Mouse (Mus musculus): ENCODE measurements at regions not wholly inside any gene's neighbourhood (a gene's known extent, or its start where the extent isn't known, plus 50 kb on each side); places are given as distances from the start of the nearest gene placed in this dataset.

DNA sequence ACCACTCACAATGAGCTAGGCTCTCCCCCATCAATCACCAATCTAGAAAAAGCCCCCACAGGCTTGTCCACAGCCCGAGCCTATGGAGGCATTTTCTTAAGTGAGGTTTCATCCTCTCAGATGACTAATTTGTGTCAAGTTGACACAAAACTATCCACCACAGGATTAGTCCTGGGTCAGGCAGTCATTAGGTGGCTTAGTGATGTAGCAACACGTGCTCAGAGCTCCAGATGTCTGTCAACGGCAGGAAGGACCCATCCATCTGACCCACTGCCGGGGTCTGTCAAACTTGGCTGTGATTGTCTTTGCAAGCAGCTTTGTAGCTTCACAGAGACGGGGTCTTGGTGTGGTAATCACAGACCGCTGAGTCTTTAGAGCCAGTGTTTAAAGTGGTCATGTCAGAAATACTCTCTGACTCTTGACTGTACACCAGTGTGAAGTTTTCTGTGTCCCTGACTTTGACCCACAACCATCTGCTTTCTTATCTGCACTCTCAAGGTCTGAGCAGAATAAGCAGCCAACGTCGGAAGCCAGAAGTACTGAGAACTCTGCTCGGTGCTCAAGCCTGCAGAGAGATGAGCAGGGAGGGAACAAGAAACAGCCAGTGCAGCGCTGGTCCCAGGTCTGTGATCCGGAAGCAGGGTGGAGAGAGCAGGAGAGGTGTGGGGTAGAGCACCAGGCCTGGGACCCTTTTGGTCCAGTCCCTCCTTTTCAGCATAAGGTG is 131.6 kb upstream of the Nfe2l3 start:
- ATAC-seq = no peak

DNA sequence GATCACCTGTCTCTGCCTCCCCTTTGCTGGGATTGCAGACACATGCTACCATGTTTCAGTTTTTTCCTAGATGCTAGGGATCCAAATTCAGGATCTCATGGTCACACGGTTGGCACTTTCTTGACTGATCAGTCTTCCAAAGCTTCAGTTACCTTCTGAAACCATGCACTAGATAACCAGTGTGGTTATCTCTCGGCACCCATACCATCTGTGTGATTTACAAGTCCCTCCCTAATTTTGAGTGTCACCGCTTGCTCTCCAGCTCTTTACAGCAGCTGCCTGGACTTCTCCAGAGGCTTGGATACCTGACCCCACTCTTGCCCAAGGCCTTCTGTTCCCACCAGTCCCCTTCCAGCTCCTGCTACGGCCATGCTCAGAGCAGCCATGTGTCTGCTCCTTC is 130.6 kb upstream of the Nfe2l3 start:
- no peak for ATAC-seq

DNA sequence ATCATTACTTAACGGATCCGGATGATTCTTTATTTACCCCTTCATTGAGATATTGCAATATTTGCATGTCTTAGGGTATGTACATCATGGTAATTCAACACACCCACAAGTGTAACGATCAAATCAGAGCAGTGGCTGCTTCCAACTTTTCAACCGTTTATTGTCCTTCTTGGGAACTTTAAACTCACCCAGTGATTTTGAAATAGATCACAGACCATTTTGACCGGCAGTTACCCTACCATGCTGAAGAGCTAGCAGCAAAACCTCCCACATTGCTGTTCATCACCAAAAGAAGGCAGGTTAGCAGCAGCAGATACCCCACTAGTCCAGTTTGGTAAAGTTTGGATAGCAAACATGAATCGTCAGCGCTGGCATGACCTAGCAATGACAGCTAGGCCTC is 130.2 kb upstream of the Nfe2l3 start:
- ATAC-seq = no peak

DNA sequence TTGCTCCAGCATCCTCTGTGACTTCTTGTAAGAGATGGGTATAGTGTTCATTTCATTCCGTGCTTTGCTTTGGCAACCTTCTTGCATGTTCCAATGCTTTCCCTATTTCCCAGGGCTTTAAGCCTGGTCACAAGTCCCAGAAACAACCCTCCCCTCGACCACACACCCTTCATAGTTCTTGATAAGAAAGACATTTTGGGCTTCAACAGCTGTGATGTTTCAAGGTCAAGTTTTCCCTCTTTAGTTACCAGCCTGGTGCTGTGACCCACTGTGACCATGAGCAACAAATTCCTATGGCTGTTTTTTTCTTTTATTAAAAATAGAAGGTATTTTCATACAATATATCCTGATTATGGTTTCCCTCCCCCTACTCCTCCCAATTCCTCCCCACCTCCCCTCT is 114.1 kb upstream of the Nfe2l3 start:
- no peak for ATAC-seq

DNA sequence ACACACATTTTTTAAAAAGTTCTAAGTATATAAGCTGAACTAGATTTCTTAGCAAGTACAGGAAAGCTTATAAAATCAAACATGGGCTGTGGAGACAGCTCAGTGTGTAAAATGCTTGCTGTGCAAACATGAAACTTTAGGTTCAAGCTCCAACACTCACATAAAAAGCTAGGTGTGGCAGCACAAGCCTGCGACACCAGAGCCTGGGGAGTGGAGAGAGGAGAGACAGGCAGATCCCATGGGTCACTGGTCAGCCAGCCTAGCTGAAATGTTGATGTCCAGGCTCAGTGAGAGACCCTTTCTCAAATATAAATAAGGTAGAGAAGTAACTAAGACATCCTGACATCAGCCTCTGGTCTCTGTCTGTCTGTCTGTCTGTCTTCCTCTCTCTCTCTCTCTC is 112.5 kb upstream of the Nfe2l3 start:
- no peak for ATAC-seq

DNA sequence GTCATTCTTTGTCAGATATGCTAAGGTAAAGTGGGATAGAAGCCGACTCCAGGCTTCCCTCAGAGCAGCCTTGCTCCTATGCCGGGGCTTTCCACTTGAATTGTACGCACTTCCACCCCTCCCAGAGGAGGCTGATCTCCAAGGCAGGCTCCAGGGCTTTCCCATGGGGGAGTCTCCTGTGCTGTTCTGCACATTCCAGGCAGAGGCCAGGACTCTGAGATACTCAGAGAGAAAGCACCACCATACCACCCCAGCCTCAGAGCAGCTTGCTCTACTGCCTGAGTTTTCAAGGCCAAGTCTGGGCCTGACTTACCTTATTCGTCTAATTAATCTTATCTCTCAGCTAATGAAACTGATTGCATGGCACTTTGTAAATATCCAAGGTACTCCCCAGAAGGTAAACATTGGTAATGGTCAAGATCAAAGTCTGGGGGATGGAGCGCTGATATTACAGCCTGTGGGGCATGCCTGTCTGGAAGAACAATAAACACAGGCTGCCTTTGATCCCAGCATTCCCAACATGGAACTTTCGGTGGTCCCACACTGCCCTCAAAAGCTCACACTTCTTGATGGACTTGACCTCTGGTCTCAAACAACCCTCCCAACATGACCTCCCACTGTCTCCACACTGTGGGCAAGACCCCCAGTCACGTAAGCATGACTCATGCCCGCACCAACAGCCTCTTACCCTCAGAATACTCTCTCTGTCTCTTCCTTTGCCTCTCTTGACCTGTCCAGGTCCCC is 111.6 kb upstream of the Nfe2l3 start:
- no peak for ATAC-seq

DNA sequence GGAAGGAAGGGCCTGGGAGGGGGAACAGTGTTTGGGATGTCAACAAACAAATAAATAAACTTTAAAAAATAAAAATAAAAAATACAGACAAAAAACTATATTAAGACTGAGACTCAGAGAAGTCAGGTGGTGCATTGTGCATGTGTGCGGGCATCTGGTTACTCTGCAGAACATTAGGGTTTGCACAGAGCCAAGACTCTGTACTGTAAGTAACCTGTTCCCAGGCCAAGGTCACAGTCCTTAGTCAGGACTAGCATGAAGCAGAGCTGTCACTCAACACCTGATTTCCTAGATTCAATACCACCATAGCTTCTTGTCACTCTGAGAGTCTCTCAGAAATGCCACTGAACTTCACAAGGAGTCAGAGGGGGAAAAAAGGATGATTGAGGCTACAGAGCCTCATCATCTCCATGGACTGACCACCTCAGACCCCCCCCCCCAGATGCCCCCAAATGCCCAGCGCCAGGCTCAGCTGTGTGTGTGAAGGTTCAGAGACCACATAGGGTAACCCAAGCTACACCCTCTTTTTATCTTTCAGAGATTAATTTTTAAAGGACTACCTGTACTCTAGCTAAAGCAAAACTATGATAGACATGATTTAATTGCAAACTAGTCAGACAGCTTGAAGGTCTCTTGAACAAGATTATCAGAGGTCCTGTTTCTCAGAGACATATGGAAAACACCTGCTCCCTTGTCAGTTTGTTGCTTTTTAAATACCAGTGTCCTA is 106.2 kb upstream of the Nfe2l3 start:
- no peak for ATAC-seq

DNA sequence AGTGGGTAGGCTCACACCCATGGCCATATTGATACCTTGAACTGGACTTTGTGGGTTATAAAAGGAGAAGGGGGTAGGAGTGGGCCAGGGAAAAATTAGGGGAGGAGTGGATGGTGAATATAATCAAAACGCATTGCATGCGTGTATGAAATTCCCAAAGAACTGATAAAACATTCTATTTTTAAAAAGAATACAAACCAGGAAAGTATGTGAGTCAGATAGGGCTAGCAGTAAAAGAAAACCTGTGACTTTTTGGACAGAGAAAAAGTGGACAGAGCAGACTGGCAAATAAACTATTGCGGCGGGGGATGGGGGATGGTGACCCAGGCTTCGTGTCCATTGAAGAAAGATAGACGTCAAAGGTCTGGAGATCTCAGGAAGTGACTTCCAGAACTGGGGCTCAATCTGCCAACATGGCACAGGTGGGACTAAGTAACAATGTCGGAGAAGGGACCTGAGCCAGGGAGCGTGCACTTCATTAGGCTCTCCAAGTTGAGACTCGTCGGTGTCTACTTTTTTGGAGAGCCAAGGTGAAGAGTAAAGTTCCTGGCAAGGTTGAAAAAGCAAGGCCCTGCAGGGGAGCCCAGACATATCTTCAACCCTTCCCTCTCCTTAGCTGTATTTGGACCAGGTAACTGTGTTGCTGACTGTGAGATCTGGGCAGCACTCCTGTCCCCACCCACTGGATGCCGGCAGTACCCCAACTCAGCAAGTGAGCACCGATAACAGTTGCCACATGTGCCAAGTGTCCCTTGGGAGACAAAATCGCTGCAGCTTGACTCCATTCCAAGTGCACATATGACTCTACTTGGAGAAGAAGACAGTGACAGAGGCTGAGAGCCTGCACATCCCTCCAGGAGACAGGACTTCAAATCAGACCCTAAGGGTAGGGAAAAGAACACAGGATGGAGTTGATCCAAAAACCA is 103.1 kb upstream of the Nfe2l3 start:
- no peak for ATAC-seq

DNA sequence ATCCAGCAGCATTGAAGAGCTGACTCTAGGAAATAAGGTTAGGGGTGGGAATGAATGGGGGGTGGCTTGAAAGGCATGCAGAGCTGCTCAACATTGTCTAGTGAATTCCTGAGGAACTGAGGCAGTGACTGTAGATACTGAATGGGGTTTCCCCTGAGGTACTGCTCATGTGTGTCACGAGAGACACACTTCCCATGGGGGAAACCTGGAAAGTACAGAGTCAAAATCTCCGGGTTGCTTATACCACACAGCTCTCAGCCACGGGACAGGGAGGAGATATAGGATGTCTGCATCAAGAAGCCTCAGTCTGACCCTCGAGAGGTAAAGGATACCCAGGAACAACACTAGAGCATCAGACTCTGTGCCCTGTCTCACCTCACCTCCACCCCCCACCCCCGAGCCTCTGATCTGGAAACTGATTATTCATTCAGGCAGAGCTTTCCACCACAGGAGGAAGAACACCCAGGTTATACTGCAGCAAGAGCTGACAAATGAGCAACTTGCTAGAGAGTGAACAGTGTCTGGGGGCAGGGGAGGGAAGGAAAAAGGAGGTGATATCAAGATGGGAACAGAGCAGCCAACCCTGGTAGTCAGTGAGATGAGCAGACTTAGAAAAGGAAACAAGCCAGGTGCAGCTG is 102.3 kb upstream of the Nfe2l3 start:
- ATAC-seq = no peak

DNA sequence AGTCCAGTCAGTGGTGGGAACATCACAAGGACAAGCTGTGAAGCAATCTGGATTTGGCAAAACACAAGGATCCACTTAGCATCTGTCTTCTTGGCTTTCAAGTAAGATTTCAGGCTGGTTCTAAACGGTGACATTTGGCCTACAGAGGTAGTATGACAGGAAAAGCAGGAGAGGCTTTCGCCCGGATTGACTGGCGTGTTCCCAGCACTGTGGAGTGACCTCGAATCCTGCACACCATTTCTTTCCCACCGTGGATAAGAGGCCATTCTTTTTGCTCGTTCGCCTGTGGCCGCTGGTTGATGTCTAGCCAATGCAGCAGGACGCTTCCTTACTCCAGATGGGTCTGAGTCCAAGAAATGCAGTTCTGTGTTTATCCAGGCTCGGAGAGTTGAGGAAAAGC is 99.6 kb upstream of the Nfe2l3 start:
- no peak for ATAC-seq

DNA sequence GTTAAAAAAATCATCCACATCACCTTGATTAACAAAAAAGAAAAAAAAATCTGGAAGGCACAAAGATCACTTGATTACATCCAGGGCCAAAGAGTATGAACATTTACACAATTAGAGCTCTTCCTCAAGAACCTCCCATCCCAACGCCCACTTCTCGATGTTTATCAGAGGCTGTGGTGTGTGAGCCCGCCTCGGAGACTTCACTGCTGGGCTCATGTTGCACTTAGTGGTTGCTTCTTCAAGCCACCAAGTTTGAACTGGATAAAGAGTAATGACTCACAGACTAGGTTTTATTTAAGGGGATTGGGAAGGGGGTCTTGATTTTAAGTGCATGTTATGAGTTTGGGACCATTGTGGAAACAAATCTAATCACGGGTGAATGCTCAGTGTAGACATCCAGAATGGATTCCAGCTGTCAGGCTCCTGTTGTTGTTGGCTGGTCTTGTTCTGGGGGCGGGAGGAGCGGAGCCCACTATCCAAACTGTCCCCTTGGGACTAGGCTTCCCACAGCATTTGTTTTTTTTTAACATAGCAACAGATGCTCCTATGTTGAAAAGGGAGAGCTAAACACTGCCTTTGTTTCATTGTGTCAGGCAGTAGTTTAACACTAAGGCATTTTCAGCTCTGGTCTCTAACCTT is 98.6 kb upstream of the Nfe2l3 start:
- no peak for ATAC-seq

DNA sequence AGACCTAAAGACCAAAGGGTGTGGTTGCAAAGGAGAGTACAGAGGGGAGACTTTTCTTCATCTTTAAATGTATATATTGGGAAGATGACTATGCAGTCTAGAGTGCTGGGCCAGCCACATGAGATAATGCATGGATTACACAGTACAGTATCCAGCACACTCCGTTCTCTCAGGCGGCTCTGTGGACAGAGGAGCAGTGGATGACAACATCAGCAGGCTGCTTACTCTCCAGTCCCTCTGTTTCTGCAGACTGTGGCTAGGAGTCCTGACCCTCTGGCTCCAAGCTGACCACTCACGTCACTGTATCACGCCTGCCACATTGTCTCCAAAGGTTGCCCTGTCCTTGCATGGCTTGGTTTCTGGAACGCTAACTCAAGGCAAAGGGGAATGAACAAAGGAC is 97.2 kb upstream of the Nfe2l3 start:
- no peak for ATAC-seq

DNA sequence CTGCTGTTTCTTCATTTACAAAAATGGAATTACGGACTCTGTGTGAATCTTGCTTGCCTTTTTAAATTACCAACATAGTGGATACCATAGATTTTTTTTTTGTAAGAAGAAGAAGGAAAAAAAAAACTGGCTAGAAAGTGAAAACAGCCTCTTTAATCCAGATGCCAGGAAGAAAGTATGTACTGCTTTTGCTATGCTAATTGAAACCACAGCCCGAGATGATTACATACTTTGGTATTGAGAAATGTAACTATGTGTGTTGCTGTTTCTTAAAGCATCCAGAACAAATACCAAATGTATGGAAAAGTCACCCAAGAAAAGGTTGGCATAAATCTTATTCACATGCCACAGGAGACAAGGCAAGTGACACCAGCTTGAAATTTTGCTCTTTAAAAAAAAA is 93.2 kb upstream of the Nfe2l3 start:
- no peak for ATAC-seq

DNA sequence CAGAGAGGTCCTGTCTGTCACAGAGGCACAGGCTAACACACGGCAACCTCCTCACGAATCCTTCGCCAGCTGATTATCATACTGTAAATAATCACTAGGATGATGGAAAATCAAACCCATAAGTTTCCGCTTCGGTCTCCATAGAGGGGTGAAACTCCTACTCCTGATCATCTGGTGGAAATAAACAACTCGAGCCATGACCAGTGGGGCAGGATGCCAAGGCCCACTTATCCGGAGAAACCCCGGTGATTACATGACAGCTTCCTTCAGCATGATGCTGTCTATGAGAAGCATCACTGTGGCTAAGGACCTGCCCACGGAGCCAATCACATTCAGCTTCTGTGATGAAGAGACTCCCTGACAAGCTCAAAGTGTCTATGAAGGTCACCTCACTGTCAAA is 84.7 kb upstream of the Nfe2l3 start:
- no peak for ATAC-seq

DNA sequence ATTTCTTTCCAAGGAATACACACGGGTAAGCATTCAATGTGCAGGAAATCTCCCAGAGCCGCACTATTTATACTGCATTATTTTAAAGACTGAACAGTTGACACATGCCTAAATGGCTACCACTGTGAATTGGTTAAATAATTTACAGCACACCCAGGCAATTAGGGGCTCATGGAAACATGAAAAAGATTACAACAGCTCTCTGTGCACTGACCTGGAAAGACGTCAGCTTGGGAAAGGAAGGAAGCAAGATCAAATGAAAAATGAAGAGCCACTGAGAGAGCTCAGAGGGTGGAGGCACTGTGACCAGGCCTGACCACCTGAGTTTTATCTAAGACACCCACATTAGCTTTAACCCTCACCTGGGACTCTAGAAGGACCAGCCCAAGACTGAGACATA is 82.7 kb upstream of the Nfe2l3 start:
- ATAC-seq = no peak

DNA sequence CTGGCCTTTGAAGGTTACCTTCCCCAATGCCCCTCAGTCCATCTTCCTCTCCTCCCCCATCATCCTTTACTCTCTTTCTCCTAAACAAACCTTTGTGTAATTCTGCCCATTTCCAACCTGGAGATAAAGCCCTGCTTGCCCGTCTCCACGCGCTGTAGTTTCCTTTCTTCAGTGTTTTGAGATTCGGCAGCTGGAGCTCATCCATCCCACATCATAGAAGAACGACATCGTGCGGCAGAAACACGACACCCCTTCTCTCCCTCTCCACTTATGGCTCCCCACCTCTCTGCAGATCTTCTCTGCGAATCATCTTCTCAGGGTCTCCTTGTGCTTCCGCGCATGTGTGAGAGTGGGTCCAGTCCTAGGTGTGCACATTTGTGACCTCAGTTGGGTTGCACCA is 77.4 kb upstream of the Nfe2l3 start:
- no peak for ATAC-seq

DNA sequence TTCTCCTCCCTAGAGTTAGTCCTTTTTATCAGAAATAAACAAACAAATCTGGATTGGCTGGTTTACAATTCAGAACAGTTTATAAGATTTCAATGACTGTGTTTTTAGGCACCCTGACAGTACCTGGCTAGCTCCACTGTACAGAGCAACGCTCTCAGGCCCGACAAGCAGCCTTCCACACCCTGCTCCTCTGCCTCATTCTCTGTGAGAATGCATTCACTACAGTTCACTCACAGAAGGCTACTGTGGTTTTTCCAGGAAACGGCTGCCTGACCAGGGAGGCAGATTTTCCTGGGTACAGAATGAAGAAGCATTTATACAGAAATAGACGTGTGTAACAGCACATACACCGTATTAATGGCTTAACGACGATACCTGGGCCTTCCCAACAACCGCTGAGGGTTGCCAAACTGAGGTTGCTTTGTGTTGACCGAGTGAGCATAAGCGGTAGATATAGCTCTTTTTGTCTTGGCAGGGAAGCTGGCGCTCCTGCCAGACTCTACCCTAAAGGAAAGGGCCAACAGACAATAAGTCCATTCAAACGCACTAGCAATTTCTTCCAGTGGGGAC is 70.8 kb upstream of the Nfe2l3 start:
- no peak for ATAC-seq

DNA sequence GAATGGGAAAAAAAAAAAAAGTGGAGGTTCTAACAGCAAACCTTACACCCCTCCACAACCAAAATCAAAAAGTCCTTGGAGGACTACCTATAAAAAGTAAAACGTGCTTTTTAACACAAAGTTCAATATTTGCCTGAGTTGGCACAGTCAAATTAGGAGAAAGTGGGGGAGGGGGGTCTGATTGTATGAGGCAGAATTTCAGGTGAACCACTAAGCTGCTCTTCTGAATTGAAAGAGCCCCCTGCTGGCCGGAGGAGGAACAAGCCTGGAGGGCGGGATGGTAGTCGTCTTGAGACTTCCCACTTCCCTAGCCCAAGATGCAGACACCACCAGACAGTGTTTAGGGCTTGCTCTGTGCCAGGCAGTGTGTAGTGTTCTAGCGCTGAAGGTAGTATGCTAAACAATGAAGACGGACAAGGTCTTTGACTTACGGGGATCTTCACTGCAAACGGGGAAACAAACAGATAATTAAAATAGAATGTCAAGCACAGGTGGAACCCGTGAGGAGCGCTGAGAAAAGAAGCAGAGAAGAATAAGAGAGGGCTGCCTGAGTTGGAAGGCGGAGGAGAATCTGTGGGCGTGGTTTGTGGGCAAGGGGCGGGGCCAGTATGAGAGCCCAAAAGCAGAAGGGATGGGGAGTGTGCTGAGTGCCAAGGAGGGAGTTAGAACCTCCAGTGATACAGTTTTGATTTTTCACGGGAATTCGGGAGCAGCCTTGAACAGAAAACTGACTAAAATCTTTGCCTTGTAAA is 69.8 kb upstream of the Nfe2l3 start:
- peak; percentile 86 for ATAC-seq

DNA sequence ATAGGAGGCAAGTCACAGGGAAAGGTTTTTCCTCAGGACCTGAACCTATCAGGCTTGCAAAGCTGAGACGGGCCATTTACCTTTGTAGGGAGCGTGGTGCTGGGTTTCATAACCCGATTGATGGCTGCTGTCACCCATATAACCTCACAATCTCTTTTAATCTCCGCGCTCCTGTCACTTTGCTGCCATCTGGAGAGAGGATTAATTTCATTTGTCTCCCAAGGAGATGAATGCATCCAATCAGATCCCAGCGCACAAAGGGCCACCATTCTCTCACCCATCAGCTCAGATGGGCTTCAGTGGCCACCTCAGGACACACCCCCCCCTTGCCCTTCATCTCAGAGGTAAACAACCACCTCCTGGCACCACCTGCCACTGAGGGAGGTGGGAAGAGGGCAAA is 67.7 kb upstream of the Nfe2l3 start:
- ATAC-seq = no peak

DNA sequence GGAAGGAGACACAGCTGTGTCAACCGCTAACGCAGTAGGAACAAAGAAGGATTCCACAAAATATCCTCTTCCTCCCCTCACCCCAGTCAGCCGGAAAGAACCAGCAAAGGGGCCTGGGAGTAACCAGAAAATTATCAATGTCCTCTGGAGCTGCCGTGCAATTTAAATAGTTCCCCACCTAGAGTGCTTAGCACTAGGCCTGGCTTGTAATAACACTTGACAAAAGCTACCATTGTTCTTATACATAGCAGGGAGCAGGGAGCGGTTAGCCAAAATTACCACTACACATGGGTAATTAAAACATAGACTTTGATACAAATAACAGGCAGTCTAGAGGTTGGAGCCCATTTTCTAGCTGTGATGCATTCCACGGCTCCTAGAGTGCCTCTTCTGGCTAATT is 62.7 kb upstream of the Nfe2l3 start:
- no peak for ATAC-seq

DNA sequence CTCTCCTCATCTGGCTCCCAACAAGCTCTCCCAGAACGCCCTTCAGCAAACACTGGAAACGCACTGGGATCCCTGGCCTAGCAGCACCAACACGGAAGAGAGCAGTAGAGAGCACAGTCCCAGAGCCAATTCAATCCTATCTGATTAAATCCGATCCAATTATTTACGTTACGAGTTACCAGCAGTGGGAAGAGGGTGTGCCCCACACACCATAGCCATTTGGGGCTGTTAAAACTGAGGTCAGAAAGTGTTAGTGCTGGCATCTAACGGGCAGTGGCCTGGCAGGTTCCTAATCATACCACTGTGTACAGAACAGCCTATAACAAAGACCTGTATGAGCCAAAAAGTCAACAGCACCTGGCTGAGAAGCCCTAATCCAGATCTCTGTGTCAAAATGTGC is 60.1 kb upstream of the Nfe2l3 start:
- no peak for ATAC-seq
